Mouse (Mus musculus): ENCODE measurements around the gene Gm5426.

GRCm38 (mm10) chr10:96171546-96171945 is 35.1 kb downstream of the Gm5426 start:
- TF ChIP-seq CTCF (IDR thresholded peaks at IDR 0.05; ENCODE audit: low read depth) = no peak
- no peak for TF ChIP-seq EP300 (IDR thresholded peaks at IDR 0.05; ENCODE audit: low read depth)

Data from liver, embryonic 14.5 days (tissue).